Mouse (Mus musculus) liver, embryonic 14.5 days (tissue): ENCODE data around the gene Sele. TPM values are rescaled to one million over a fixed set of nuclear protein-coding genes. Genes with fewer than 3 reads are reported as not detected.

Experiments
- ATAC-seq: fragments of 200-750 bp; cut with Nextera tagmentation; 2 replicates; pipeline ENCODE4 v1.8.0; 2017; ENCODE audit warnings: moderate number of reproducible peaks, mild to moderate bottlenecking, moderate library complexity; ENCODE audit not compliant: insufficient read depth
- DNase-seq, 3 experiments: peaks; one replicate each; pipeline ENCODE4 v3.0.0-alpha.2; 2012 to 2013; ENCODE audit warnings: low read depth in 3 of 3, low spot score in 3 of 3
- H3K27ac ChIP-seq: fragments of 300-500 bp; sonication (generic); 2 replicates; pipeline ENCODE4 v1.5.1; 2014; ENCODE audit warnings: moderate library complexity, mild to moderate bottlenecking, control low read depth, inconsistent platforms
- H3K27me3 ChIP-seq: fragments of 300-500 bp; sonication (generic); 2 replicates; pipeline ENCODE4 v1.6.1; 2014; ENCODE audit warnings: mild to moderate bottlenecking, low read length, moderate library complexity; ENCODE audit not compliant: control insufficient read depth, insufficient read depth
- H3K36me3 ChIP-seq: fragments of 300-500 bp; sonication (generic); replicated peaks from 2 replicates; pipeline ENCODE4 v1.6.1; 2014; ENCODE audit warnings: low read depth; ENCODE audit not compliant: control insufficient read depth, insufficient read depth
- H3K4me1 ChIP-seq, 2 experiments: fragments of 200-500 bp in 1 of 2; fragments of 300-500 bp in 1 of 2; sonication (generic) in 1 of 2; replicated peaks; 2 replicates each; pipeline ENCODE4 v1.6.1; 2012 to 2014; ENCODE audit warnings: antibody characterized with exemption in 1 of 2, inconsistent platforms in 1 of 2, low read length in 1 of 2; ENCODE audit not compliant: control insufficient read depth in 2 of 2, insufficient read depth in 2 of 2
- H3K4me2 ChIP-seq: fragments of 300-500 bp; sonication (generic); 2 replicates; pipeline ENCODE4 v1.6.1; 2014; ENCODE audit warnings: low read depth, mild to moderate bottlenecking, control low read depth, moderate library complexity
- H3K4me3 ChIP-seq, 2 experiments: fragments of 200-500 bp in 1 of 2; fragments of 300-500 bp in 1 of 2; sonication (generic) in 1 of 2; 2 replicates each; pipeline ENCODE4 v1.5.1; 2012 to 2014; ENCODE audit warnings: low read depth in 2 of 2, low read length in 2 of 2, mild to moderate bottlenecking in 2 of 2, control low read depth in 1 of 2, inconsistent platforms in 1 of 2, moderate library complexity in 1 of 2; ENCODE audit not compliant: insufficient read depth in 1 of 2
- H3K9ac ChIP-seq: fragments of 300-500 bp; sonication (generic); replicated peaks from 2 replicates; pipeline ENCODE4 v1.6.1; 2014; ENCODE audit warnings: mild to moderate bottlenecking, control low read depth, moderate library complexity
- H3K9me3 ChIP-seq: fragments of 300-500 bp; sonication (generic); 2 replicates; pipeline ENCODE4 v1.6.1; 2016; ENCODE audit warnings: low read length, mixed read lengths; ENCODE audit not compliant: control insufficient read depth
- CTCF ChIP-seq: IDR thresholded peaks from 2 replicates; pipeline ENCODE4 v1.5.1; 2016; ENCODE audit warnings: antibody characterized with exemption, low read depth, control low read depth
- EP300 ChIP-seq: IDR thresholded peaks from 2 replicates; pipeline ENCODE4 v1.6.1; 2016; ENCODE audit warnings: antibody characterized with exemption, low read depth
- WGBS: fragments of 180-500 bp; shearing (Covaris S2); extraction: QIAGEN DNeasy Blood & Tissue Kit; methylation state at CpG from one replicate; pipeline ENCODE4 v1.1.7; 2014; ENCODE audit not compliant: insufficient replicate concordance; 5-methylcytosine and 5-hydroxymethylcytosine counted together
- polyA plus RNA-seq, 2 experiments: library from polyadenylated mRNA; depleted of rRNA in 1 of 2; stranded (reverse) in 1 of 2; unstranded in 1 of 2; fragments of >200 nt; fragmentation: Nextera tagmentation in 1 of 2; extraction: Ambion mirVana in 1 of 2; gene quantifications; 2 replicates each; pipeline versions ENCODE4 v1.2.1 to v1.2.3; 2012 to 2014

Sele gene
- polyA plus RNA-seq, 2 experiments = 0.04 TPM; not detected in 1

DNA sequence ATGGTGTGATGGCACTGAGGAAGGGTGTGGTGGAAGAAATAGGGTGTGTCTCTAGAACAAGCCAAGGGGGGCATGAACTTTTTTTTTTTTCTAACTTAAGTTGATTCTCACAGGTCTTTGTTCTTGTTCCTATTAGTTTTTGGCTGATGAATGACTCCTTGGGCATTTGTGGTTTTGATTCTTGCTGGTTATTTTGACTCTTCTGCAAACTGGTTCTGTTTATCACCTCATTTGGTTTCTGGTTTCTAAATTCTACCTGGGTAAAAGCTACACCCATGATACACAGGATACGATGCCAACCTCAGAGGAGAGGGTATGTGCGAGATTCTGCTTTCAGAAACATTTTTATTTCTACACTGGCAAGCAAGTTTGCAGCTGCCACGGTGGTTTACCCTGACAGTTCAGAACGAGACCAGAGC lies 30.3 kb downstream of the Sele start:
- no peaks in the 10 kb centered on the region for H3K36me3 ChIP-seq
- H3K4me2 ChIP-seq = no peak overlapping the region
- 26% methylated on average over 4 of the region's 4 CpGs for WGBS
- H3K9me3 ChIP-seq = no peaks in the 10 kb centered on the region
- H3K9ac ChIP-seq = no peak overlapping the region
- H3K4me1 ChIP-seq = peaks cover 0 to 6% of the 10 kb centered on the region in 2 experiments; a peak in 1 of 4 replicates
- no peaks in the 10 kb centered on the region for H3K27me3 ChIP-seq
- TF ChIP-seq EP300 (no peak), CTCF (no peak)
- no peak overlapping the region for H3K27ac ChIP-seq
- H3K4me3 ChIP-seq = no peak overlapping the region
- ATAC-seq (no peak), DNase-seq (no peak)

DNA sequence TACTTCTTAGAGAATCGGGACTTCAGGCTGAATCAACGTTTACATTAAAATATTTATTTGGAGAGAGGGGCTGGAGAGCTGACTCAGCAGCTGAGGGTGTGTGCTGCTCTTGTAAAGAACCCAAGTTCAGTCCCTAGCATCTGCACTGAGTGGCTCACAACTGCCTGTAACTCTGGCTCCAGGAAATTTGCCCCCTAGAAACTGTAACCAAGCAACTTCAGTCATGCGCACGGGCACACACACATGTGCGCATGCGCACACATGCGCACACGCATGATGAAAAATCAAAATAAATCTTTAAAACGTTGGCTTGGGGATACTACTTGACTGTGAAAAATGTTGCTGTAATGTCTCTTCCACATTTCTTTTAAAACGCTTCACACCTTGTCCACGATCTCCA lies 31.1 kb downstream of the Sele start:
- ATAC-seq = no peak
- no peaks in the 10 kb centered on the region for H3K9me3 ChIP-seq
- TF ChIP-seq CTCF (no peak), EP300 (no peak)
- no peak for DNase-seq
- H3K4me1 ChIP-seq = peaks cover 0 to 2% of the 10 kb centered on the region in 2 experiments; a peak in 1 of 4 replicates
- no peaks in the 10 kb centered on the region for H3K27me3 ChIP-seq
- H3K36me3 ChIP-seq = no peaks in the 10 kb centered on the region
- H3K4me3 ChIP-seq = no peak overlapping the region
- no peak overlapping the region for H3K27ac ChIP-seq
- no peak overlapping the region for H3K9ac ChIP-seq
- WGBS = 68% methylated on average over 11 of the region's 11 CpGs
- no peak overlapping the region for H3K4me2 ChIP-seq

DNA sequence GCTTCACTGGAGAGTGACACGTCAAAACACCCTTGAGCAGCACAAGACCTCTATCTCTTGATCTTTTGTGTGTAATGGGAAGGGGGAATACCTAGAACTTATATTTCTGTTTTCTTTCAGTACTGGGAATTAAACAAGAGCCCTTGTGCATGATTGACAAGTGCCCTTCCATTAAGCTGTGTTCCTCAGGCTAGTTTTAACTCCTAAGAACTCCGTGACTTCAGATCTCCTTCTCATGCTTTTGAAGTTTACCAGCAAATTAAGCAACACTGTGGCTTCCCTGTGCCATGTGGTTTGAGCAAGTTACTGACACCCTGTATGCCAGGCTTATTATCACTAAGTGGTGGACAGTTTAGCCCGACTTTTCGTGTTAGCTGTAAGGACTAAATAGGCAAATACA lies 35.0 kb downstream of the Sele start:
- Histone ChIP-seq H3K4me3 (no peak overlapping the region), H3K27ac (no peak overlapping the region), H3K9ac (no peak overlapping the region), H3K4me1 (no peaks in the 10 kb centered on the region; a peak in 1 of 4 replicates), H3K36me3 (no peaks in the 10 kb centered on the region), H3K9me3 (no peaks in the 10 kb centered on the region), H3K27me3 (no peaks in the 10 kb centered on the region), H3K4me2 (no peak overlapping the region)
- DNase-seq = no peak
- ATAC-seq = no peak
- WGBS = 41% methylated on average over 4 of the region's 4 CpGs
- TF ChIP-seq CTCF (no peak), EP300 (no peak)

DNA sequence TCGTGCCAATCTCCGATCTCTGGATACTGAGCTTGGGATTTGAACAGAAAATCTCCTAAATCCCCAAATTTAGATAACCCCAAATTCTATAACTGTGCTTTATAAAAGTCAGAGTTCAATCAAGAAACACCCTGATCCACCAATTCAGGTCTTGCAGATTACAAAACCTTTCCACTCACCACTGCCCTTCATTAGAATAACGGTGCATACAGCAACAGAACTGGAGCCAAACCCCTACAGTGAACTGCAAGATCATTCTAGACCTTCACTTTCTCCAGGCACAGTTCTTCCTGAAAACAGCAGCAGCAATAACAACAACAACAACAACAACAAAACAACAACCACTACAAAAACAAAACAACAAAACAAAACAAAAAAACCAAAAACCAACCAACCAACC lies 38.8 kb downstream of the Sele start:
- no peaks in the 10 kb centered on the region for H3K36me3 ChIP-seq
- no peak overlapping the region for H3K4me3 ChIP-seq
- peaks cover 0 to 4% of the 10 kb centered on the region in 2 experiments; a peak in 2 of 4 replicates for H3K4me1 ChIP-seq
- H3K27ac ChIP-seq = no peak overlapping the region
- no peak overlapping the region for H3K4me2 ChIP-seq
- WGBS = 59% methylated on average over 3 of the region's 3 CpGs
- ATAC-seq (no peak), DNase-seq (no peak)
- no peaks in the 10 kb centered on the region for H3K27me3 ChIP-seq
- TF ChIP-seq EP300 (no peak), CTCF (no peak)
- H3K9ac ChIP-seq = no peak overlapping the region
- no peaks in the 10 kb centered on the region for H3K9me3 ChIP-seq

DNA sequence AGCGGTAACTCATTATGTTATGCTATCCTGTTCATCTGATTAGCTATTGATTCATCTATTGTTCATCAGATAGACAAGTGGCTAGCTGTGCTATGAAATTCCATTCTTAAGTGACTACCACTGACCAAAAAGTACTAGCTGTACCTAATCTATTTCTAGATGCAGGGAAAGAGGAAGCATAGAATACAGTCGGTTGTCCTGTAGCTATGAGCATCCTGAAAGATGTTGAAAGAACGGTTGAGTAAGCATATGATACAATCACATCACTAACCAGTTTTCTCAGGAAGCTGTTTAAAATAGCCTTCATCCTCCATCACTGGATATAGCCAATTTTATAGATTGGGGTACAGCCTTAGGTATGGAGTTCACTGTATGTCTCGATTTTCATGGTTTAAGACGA lies 39.8 kb downstream of the Sele start:
- Histone ChIP-seq H3K4me1 (peaks cover 0 to 4% of the 10 kb centered on the region in 2 experiments; a peak in 2 of 4 replicates), H3K27ac (no peak overlapping the region), H3K36me3 (no peaks in the 10 kb centered on the region), H3K27me3 (no peaks in the 10 kb centered on the region), H3K4me2 (no peak overlapping the region), H3K4me3 (no peak overlapping the region), H3K9ac (no peak overlapping the region), H3K9me3 (no peaks in the 10 kb centered on the region)
- WGBS = 45% methylated on average over 5 of the region's 5 CpGs
- ATAC-seq (no peak), DNase-seq (no peak)
- TF ChIP-seq EP300 (no peak), CTCF (no peak)
